Mouse (Mus musculus) left cerebral cortex, postnatal 25 days (tissue): ENCODE data around the gene Sf3a1. TPM values are rescaled to one million over a fixed set of nuclear protein-coding genes. Genes with fewer than 3 reads are reported as not detected.

Experiments
- DNase-seq, 2 experiments: peaks; one replicate each; pipeline ENCODE4 v3.0.0; 2022; ENCODE audit warnings: low spot score in 2 of 2, mixed read lengths in 1 of 2
- intact Hi-C: fragments of 180-260 bp; cut with DNase I; formaldehyde crosslinking; loops from one replicate; pipeline ENCODE4 v1.15.1; 2025
- microRNA-seq, 2 experiments: library from miRNA; unstranded; fragments of <30 nt; microRNA quantifications; one replicate each; pipeline ENCODE4 v1.2.0; 2022
- total RNA-seq, 2 experiments: library from RNA; stranded (reverse); gene quantifications; 2 replicates each; pipeline ENCODE4 v1.2.3; 2021

The Sf3a1 gene
- total RNA-seq, 2 experiments from 2014 or later: 68.6 to 73.1 TPM

DNA sequence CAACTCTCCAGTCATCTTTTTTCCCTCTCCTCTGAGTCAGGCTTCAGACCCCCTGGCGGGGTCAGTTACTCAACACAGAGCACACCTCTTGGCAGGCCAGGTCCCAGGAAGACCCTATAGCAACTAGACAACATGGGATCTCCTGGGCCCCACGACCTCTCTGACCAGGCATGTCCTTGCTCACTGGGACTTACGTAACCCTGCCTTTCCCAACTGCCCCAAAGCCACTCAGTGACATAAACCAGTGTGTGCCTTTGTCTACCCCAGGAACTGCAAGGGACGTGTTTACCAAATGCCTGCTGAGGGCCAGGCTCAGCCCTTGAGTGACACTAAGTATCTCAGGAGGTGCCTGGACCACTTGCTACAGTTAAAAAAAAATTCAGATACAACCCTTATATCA is 69.7 kb downstream of the Sf3a1 start:
- intact Hi-C loops: no loop called here

DNA sequence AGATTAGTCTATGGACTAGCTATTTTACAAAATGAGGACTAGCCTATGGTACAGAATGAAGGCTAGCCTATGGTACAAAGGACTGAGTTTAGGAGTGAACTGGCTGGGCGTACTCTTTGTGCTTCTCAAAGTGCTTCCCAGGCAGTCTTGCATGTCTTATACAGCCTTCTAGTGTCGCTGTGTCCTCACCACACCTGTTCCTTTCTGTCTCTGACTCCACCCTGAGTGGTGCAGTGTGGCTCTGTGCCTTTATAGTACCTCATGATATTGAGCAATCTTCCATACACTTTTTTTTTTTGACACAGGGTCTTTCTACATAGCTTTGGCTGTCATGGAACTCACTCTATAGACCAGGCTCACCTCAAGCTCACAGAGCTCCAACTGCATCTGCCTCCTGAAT is 71.3 kb downstream of the Sf3a1 start:
- DNase-seq: no peak
- intact Hi-C loops: no loop called here

More for the DNA sequence above, 69.7 kb downstream of the Sf3a1 start:
- no peak for DNase-seq

Small RNA genes lying within 50 kb of the gene (microRNA-seq; reads per million reads assigned to microRNA genes)
- gene Mir3060: 1.0 to 3.2 reads per million in 2 experiments

Other genes with a start within 250 kb of the Sf3a1 start
- gene Slc35e4, start 245.7 kb upstream of the Sf3a1 start, total RNA-seq: 10 to 100 TPM; 17.9 to 20.5 TPM
- 10 to 100 TPM; 19.6 to 20.4 TPM for gene Tcn2, start 228.2 kb upstream of the Sf3a1 start, total RNA-seq
- gene Pes1, start 196.4 kb upstream of the Sf3a1 start, total RNA-seq: 10 to 100 TPM; 38.5 to 41.5 TPM
- not detected for gene 4930556J24Rik, start 183.6 kb upstream of the Sf3a1 start, total RNA-seq
- 10 to 100 TPM; 13.2 to 15.5 TPM for gene Gal3st1, start 176.7 kb upstream of the Sf3a1 start, total RNA-seq
- gene Sec14l4, start 128.9 kb upstream of the Sf3a1 start, total RNA-seq: under 1 TPM in 1 of 2 experiments, not detected in 1; 0.21 TPM
- 1 to 10 TPM in 1 of 2 experiments, under 1 TPM in 1; 0.60 to 1.3 TPM for gene Sec14l3, start 95.5 kb upstream of the Sf3a1 start, total RNA-seq
- gene Mtfp1, start 64.9 kb upstream of the Sf3a1 start, total RNA-seq: 100 to 1,000 TPM in 1 of 2 experiments, 10 to 100 TPM in 1; 92.3 to 104 TPM
- gene Sec14l2, start 36.9 kb upstream of the Sf3a1 start, total RNA-seq: 10 to 100 TPM; 35.6 to 35.8 TPM
- gene Rnf215, start 25.1 kb upstream of the Sf3a1 start, total RNA-seq: 10 to 100 TPM; 28.2 to 31.4 TPM
- 10 to 100 TPM; 14.9 to 17.7 TPM for gene Ccdc157, start 57 bp upstream of the Sf3a1 start, total RNA-seq
- 10 to 100 TPM; 34.5 to 35.6 TPM for gene Tbc1d10a, start 26.4 kb downstream of the Sf3a1 start, total RNA-seq
- 1 to 10 TPM; 3.9 to 6.1 TPM for gene Castor1, start 57.9 kb downstream of the Sf3a1 start, total RNA-seq
- gene Osm, start 76.1 kb downstream of the Sf3a1 start, total RNA-seq: under 1 TPM in 1 of 2 experiments, not detected in 1; 0.16 TPM
- under 1 TPM; 0.23 to 0.25 TPM for gene Lif, start 97.2 kb downstream of the Sf3a1 start, total RNA-seq